Mouse (Mus musculus) testis, postnatal 14 days (tissue): ENCODE data around the gene Prcc.
A peak's percentile ranks its signal among the peaks of the same experiment; 100 is the strongest.
"Not testable (repeated sequence)": the region's sequence is repeated elsewhere in the genome, so short reads cannot be mapped to it uniquely, and the experiment has no call there.

Experiments used
- DNase-seq: peaks from one replicate; pipeline ENCODE4 v3.0.0; 2021; ENCODE audit warnings: low spot score

The Prcc gene

GRCm38 (mm10) chr3:87905880-87906485 is 20.6 kb upstream of the Prcc start, which contains the start of gene Hdgf:
Gene Hdgf (plus strand): TSS chr3:87906321.
- peak; percentile 96 for DNase-seq

DNA sequence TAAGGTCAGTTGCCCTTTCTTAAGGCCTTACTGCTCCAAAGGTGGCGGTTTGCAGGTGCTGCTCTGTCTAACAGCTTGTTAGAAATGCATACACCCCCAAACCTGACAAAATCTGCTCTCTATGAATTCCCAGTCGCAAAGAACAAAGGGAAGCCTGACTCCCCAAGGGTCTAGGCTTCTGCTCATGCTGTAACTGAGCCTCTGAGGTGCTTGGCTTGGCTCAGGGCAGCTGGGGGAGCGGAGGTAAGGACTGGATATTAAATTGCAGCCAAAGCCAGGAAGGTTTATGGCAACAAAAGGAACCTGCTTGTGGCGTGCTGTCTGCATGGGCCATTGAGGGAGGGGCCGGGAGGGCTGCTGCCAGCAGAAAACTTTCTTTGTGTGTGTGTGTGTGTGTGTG is 18.4 kb upstream of the Prcc start:
- no peak for DNase-seq

GRCm38 (mm10) chr3:87901959-87902358 is 16.6 kb upstream of the Prcc start:
- DNase-seq: not testable (repeated sequence)

DNA sequence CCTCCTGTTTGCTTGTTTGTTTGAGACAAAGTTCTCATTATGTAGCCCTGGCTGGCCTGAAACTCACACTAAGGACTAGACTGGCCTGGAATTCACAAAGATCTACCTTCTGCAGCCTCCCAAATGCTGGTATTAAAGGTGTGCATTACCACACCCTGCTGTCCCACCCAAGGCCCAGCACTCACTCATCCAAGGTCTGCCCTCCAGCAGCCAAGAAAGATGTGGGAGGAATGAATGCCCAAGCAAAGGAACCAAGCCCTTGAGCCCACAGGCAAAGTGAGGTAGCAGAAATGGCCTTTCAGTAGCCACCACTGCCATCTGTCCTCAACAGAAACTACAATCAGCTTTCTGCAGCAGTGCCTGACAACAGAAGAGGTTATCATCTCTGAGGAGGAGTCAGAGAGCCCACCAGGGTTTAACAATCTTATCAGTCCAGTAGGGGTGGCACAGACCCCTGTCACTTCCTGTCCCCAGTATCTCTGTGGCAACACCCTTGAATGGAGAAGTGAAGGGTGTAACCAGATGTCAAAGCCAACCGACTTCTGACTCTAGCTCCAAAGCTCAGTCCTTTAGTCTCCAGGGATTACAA is 15.7 kb upstream of the Prcc start:
- no peak for DNase-seq

GRCm38 (mm10) chr3:87899776-87900175 is 14.4 kb upstream of the Prcc start:
- no peak for DNase-seq

DNA sequence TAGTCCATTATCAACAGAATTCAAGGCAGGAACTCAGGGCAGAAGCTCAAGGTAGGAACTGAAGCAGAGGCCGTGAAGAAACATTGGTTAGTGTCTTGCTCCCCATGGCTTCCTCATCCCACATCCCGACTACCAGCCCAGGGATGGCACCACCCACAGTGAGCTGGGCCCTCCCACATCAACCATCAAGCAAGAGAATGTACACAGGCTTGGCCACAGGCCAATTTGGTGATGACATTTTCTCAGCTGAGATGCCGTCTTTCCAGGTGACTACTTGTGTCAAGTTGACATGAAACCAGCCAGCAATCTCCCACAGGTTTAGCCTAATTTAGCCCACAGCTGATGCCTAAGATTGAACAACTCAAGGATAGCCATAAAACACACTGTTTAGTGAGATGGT is 13.9 kb upstream of the Prcc start:
- DNase-seq: no peak

GRCm38 (mm10) chr3:87893367-87893905 is 8.0 kb upstream of the Prcc start:
- DNase-seq: no peak

DNA sequence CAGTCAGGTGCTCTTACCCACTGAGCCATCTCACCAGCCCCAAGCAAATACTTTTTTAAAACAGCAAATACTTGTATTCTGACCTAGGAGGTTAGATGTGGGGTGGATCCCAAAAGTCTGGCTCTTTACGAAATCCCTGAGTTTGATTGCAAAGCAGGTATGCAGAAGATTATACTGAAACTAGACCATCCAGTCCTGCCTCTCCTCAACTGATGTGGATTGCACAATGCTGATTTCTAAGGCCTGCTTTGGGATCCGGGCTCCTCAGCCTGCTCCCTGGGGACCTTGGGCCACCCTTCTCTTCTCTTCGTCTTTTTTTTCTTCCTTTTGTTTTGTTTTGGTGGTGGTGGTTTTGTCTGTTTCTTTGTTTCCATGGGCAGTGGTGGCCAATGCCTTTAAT is 6.1 kb upstream of the Prcc start:
- no peak for DNase-seq

GRCm38 (mm10) chr3:87887400-87887799 is 2.0 kb upstream of the Prcc start:
- DNase-seq: not testable (repeated sequence)

GRCm38 (mm10) chr3:87886416-87886815 is 1.0 kb upstream of the Prcc start:
- DNase-seq: no peak

DNA sequence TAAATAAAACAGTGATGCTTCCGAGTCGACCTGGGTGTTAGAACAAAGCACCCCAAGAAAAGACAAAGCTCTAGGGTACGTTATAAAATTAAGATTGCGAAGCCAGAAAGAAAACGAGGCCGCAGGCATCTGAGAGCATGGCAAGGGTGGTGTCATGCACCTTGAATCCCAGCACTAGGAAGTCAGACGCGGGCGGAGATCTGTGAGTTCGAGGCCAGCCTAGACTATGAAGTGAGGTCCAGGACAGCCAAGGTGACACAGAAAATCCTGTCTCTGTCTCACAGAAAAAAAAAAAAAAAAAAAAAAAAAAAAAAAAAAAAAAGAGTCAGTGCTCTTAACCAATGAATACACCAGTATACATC is 577 bp upstream of the Prcc start:
- DNase-seq: no peak

GRCm38 (mm10) chr3:87884708-87885251 is 628 bp downstream of the Prcc start:
- peak; percentile 71 for DNase-seq

- no peak for DNase-seq
These were observed 1.1 kb downstream of the Prcc start for GRCm38 (mm10) chr3:87884291-87884690.

DNA sequence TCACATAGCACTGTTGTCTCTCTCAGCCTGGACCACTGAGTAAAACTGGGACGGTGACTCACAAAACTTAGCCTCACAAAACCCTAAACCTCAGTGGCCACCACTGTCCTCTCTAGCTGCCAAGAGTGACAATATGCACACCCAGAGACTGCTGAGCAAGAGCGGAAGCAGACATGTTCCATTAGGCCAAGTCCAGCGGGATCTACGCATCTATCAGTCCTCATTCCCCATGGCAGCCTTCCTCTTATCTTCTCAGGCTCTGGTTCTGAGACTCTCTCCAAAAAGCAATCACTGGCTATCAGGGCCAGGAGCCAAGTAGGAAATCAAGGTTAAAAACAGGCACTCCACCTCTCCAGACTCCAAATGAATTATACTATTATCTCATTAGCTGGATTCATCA is 7.7 kb downstream of the Prcc start:
- DNase-seq: no peak

DNA sequence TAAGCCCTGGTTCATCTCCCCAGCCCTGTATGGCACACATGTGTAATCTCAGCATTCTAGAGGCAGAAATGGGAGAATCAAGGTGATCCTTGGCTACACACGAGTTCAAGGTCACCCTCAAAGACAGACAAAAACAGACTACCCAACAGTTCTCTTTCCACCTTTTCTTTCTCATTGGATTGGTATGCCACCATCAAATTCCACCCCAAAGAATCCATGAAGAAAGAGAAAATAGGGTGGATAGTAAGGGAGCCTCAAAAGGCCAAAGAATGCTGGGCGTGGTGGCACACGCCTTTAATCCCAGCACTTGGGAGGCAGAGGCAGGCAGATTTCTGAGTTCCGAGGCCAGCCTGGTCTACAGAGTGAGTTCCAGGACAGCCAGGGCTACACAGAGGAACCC is 21.3 kb downstream of the Prcc start:
- not testable (repeated sequence) for DNase-seq

- DNase-seq: no peak
These were observed 25.6 kb downstream of the Prcc start for GRCm38 (mm10) chr3:87859813-87860212.

DNA sequence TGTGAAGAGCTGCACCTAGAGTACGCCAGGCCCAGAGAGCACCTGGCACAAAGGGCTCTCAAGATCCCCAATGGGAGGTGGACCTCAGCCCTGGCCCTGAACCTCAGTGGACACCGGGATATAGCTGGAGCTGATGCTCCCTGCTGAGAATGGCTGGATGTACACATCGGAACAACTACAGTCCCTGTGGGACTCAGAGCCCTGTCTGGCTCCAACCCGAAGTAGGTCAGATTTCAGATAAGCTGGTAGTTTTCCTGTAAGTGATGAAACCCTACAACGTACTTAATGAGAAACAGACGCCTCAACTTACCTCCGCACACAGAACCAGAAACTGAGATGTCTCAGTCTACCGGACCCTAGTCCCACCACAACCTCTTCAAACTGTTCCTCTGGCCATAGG is 27.7 kb downstream of the Prcc start:
- no peak for DNase-seq

- DNase-seq: no peak
These were observed 29.5 kb downstream of the Prcc start for GRCm38 (mm10) chr3:87855936-87856335.

DNA sequence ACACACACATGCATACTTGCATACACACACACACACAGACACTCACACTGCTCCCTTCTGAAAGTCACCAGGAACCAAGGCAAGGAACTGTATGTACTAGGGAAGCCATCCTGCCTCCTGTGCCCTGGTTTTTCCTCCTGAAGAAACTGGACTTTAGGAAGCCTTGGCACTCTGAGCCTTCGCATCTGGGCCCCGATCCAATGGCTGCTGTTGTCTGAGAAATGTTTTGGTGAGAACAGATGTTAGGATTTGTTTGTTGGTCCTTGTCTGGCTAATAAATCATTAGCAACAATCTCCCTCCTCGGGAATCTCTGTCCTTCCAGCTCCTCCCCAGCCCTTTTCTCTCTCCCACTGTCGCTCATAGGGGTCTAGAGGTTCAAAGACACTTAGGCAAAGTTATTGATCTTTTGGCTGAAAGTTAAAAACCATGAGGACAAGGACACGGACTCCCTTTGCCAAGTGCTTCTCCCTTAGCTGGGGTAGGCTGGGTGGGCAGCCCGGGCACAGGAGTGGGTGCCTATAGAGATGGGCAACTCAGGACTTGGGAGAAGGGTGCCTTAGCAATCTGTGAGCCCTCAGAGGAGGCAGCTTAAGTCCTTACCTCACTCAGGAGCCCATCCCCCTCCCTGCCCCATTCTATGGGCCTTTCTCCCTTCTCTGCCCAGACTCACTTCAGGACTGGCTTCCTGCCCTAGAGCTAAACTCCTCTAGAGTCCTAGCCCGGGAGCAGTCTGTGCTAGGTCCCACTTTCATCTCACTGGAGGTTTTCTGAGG is 30.4 kb downstream of the Prcc start:
- DNase-seq: peak; percentile 41

- DNase-seq: no peak
These were observed 36.3 kb downstream of the Prcc start for GRCm38 (mm10) chr3:87849117-87849516.

DNA sequence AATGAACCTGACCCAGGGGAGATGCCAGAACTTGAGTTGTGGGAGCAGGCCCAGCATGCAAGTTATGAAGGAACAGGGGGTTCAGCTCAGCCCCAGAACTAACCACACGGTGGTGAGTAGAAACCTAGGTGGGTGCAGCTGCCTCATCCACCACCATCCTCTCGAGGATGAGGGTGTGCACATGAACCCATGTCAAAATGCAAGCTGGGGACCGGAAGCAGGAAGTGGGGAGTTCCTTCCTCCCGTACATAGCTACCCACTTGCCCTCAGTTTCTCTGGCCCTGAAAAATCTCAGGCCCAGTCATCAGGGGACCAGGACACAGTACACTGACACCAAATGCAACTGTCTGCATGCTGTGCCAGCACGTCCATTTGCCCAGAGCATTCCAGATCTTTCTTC is 37.7 kb downstream of the Prcc start:
- DNase-seq: no peak

- DNase-seq: no peak
These were observed 38.7 kb downstream of the Prcc start, which contains the start of gene Sh2d2a for GRCm38 (mm10) chr3:87846650-87847110. Gene Sh2d2a (plus strand): TSS chr3:87846755.

DNA sequence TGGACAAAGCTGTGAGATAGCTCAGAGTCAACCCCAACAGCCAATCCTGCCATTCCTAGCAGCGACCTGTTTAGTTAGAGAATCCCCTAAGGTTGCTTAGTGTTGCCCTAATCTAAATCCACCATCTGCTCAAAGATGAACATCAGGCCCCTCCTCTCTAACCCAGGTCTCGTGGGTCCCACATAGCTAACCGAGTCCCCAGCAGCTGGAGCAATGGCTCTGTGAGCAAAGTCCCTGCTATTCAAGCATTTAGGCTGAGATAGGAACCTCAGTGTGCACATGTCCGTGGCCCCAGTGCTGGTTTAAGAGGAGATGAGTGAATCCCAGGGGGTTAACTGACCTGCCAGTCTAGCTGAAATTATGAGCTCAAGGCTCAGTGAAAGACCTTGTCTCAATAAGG is 39.2 kb downstream of the Prcc start:
- no peak for DNase-seq
